Mouse (Mus musculus): ENCODE measurements at regions not wholly inside any gene's neighbourhood (a gene's known extent, or its start where the extent isn't known, plus 50 kb on each side); places are given as distances from the start of the nearest gene placed in this dataset.

DNA sequence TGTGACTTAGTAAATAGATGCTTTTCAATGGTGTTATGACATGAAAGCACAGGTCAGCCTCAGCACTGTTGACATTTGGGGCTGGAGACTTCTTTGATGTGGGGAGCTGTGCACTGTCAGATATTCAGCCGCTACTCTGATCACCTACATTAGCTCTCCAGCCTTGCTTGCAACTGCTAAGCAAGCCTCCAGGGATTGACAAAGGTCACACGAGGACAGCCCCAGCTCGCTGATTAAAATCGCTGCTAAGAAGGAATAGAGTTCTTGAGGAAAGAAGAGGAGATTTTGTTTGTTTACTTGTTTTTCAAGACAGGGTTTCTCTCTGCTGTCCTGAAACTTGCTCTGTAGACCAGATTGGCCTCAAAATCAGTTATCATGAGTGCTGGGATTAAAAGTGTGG lies 126.8 kb upstream of the Zfp706 start:
- TF ChIP-seq CTCF (IDR thresholded peaks at IDR 0.05; ENCODE audit: low read depth) (no peak), EP300 (IDR thresholded peaks at IDR 0.05; ENCODE audit: low read depth) (no peak)

Data from heart, postnatal 0 days (tissue).